Mouse (Mus musculus) hindbrain, embryonic 15.5 days (tissue): ENCODE data around the gene Hist1h3a. TPM values are rescaled to one million over a fixed set of nuclear protein-coding genes. Genes with fewer than 3 reads are reported as not detected.
"Not testable (repeated sequence)": the region's sequence is repeated elsewhere in the genome, so short reads cannot be mapped to it uniquely, and the experiment has no call there.

Source experiments
- ATAC-seq: fragments of 200-750 bp; cut with Nextera tagmentation; 2 replicates; pipeline ENCODE4 v1.8.0; 2017; ENCODE audit warnings: low read depth, moderate number of reproducible peaks, moderate TSS enrichment; ENCODE audit not compliant: low FRiP score
- H3K27ac ChIP-seq: fragments of 300-500 bp; sonication (generic); replicated peaks from 2 replicates; pipeline ENCODE4 v1.5.1; 2015; ENCODE audit warnings: mild to moderate bottlenecking, inconsistent platforms
- H3K27me3 ChIP-seq: fragments of 300-500 bp; sonication (generic); 2 replicates; pipeline ENCODE4 v1.6.1; 2015; ENCODE audit warnings: control low read depth, inconsistent platforms
- H3K36me3 ChIP-seq: fragments of 300-500 bp; sonication (generic); 2 replicates; pipeline ENCODE4 v1.6.1; 2015; ENCODE audit warnings: control low read depth, inconsistent platforms
- H3K4me1 ChIP-seq: fragments of 300-500 bp; sonication (generic); replicated peaks from 2 replicates; pipeline ENCODE4 v1.6.1; 2015; ENCODE audit warnings: control low read depth, inconsistent platforms
- H3K4me2 ChIP-seq: fragments of 300-500 bp; sonication (generic); 2 replicates; pipeline ENCODE4 v1.6.1; 2015; ENCODE audit warnings: moderate library complexity, mild to moderate bottlenecking, inconsistent platforms
- H3K4me3 ChIP-seq: fragments of 300-500 bp; sonication (generic); 2 replicates; pipeline ENCODE4 v1.5.1; 2015; ENCODE audit warnings: mild to moderate bottlenecking, inconsistent platforms
- H3K9ac ChIP-seq: fragments of 300-500 bp; sonication (generic); 2 replicates; pipeline ENCODE4 v1.6.1; 2015; ENCODE audit warnings: inconsistent platforms
- H3K9me3 ChIP-seq: fragments of 300-500 bp; sonication (generic); 2 replicates; pipeline ENCODE4 v1.6.1; 2016; ENCODE audit warnings: control low read depth, inconsistent platforms
- WGBS: fragments of 180-500 bp; shearing (Covaris S2); methylation state at CpG from one replicate; pipeline ENCODE4 v1.1.7; 2015; 5-methylcytosine and 5-hydroxymethylcytosine counted together
- polyA plus RNA-seq: library from polyadenylated mRNA; unstranded; fragments of >200 nt; fragmentation: Nextera tagmentation; extraction: Ambion mirVana; gene quantifications from 2 replicates; pipeline ENCODE4 v1.2.1, GENCODE M21; 2015

The Hist1h3a gene
- polyA plus RNA-seq, 1 experiment from 2014 or later = 0.35 TPM

DNA sequence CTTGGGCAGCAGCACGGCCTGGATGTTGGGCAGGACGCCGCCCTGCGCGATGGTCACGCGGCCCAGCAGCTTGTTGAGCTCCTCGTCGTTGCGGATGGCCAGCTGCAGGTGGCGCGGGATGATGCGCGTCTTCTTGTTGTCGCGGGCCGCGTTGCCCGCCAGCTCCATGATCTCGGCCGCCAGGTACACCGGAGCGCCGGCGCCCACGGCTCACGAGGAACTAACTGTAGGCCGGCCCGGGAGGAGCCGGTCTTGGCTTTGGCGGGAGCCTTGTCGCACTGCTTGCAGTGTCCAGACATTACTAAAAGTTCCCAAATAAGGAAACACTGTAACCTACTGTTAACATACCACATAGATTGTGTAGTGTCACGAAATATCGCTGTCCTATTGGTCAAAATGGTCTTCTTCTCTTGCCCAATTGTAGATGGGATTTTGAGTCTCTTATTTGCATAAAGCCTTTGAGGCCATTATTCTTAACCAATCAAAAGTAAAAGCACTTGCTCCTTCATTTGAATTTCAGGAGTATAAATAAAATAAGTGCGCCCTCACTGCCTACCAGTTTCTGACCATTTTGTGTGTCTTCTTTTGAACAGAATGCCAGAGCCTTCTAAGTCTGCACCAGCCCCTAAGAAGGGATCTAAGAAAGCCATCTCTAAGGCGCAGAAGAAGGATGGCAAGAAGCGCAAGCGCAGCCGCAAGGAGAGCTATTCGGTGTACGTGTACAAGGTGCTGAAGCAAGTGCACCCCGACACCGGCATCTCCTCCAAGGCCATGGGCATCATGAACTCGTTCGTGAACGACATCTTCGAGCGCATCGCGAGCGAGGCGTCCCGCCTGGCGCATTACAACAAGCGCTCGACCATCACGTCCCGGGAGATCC lies 15.7 kb downstream of the Hist1h3a start, which contains the start of gene Hist1h2bb:
Gene Hist1h2bb, plus strand, starts transcription at position 534 of the 880 bp plus-strand sequence.
- under 1% methylated on average over 44 of the region's 58 CpGs for WGBS
- peak within 1 kb of the TSS; percentile 44 for H3K9ac ChIP-seq
- peak within 1 kb of the TSS; percentile 98 for H3K27ac ChIP-seq
- not testable (repeated sequence) for H3K36me3 ChIP-seq, H3K9me3 ChIP-seq, H3K27me3 ChIP-seq
- peaks cover 18% of the 10 kb centered on the region for H3K4me1 ChIP-seq
- peak; percentile 94 for ATAC-seq
- peak within 1 kb of the TSS; percentile 92 for H3K4me2 ChIP-seq
- H3K4me3 ChIP-seq = peak within 1 kb of the TSS; percentile 46

DNA sequence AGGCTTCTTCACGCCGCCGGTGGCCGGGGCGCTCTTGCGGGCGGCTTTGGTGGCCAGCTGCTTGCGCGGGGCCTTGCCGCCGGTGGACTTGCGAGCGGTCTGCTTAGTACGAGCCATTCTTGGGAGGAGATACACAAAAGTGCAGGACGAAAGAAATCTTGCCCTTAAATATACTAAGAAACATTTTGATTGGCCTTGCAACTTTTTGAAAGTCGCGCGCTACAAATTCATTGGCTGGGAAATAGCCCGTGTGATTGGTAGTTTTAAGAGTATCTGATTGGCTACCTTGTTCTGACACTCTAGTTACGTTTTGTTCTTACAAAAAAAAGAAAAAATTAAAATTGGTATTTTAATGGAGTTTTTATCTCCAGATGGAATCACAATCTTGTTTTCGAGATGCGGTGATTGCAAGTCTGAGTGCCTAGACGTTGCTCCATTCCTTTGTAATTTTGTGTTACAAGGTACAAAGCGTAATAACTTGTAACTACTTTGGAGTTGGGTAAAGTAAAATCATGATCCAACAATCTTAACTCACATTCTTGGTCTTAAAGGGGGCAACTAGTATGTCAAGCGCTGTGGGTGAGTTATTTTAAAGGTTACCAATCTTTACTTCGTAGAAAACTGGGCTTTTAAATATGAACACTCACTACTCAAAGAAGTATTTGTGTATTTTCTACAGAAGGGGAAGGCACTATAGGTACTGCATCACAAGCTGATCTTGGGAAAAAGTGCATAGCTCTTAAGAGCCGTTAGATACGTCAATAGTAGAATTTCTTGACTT lies 16.6 kb downstream of the Hist1h3a start, which contains the start of gene Hist1h3c:
Gene Hist1h3c, minus strand, starts transcription at position 222 of the 781 bp plus-strand sequence.
- Histone ChIP-seq H3K4me1 (peaks cover 18% of the 10 kb centered on the region), H3K36me3 (no peaks in the 10 kb centered on the region), H3K4me3 (peak within 1 kb of the TSS; percentile 46), H3K4me2 (peak within 1 kb of the TSS; percentile 92), H3K9me3 (no peaks in the 10 kb centered on the region), H3K9ac (peak within 1 kb of the TSS; percentile 44), H3K27me3 (no peaks in the 10 kb centered on the region), H3K27ac (peak within 1 kb of the TSS; percentile 98)
- WGBS = under 1% methylated on average over 27 of the region's 28 CpGs
- ATAC-seq = peak; percentile 73

DNA sequence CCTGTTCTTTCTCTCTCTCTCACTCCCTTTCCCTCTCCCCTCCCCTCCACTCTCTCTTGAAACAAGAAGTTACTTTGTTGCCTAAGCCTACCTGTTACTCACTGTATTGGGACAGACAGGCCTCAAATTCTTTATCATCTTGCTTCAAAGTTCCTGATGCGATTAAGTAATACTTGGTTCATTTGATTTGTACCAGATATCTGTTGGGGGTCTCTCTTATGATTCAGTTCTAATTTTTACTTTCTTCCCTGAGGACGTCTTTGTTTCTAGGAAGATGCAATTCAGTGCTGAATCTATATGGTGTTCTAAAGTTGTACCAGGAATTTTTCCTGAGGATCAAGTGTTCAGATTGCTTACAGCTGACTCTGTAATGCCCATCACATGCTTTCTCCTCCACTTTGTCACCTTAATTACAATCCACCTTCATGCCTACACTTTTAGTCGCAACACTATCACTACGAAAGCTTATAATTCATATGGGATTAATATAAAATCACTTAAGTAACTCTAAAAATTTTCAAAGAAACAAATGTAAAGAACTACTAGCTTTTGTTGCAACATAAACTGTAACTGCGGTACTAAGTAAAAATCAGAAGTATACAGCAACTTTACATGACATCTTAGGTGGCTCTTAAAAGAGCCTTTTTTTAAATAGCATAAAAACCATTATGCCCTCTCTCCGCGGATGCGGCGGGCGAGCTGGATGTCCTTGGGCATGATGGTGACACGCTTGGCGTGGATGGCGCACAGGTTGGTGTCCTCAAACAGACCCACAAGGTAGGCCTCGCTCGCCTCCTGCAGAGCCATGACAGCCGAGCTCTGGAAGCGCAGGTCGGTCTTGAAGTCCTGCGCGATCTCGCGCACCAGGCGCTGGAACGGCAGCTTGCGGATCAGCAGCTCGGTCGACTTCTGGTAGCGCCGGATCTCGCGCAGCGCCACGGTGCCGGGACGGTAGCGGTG lies 17.5 kb downstream of the Hist1h3a start:
- Histone ChIP-seq H3K4me3 (peak overlapping the region; percentile 46), H3K9me3 (no peaks in the 10 kb centered on the region), H3K9ac (no peak overlapping the region), H3K4me2 (peak overlapping the region; percentile 92), H3K36me3 (no peaks in the 10 kb centered on the region), H3K4me1 (peaks cover 24% of the 10 kb centered on the region), H3K27me3 (no peaks in the 10 kb centered on the region), H3K27ac (no peak overlapping the region)
- ATAC-seq = no peak
- 1% methylated on average over 18 of the region's 36 CpGs for WGBS

DNA sequence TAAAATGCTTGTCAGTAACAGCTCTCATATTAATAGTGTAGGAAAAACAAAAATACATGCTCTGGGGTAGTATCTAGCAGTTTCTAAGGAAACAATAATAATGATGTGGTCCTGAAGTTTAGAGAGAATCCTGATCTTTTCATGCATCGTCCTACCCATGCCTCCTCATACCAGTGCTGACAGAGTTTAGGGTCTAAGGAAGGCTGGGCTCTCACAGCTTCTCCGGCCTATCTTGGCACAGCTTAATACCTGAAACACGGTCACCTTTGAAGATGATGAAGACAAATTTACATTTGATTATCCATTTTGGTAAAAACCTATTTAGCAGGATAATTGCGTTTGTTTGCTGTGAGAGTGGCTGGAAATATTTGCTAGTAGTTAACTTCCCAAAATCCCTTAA lies 18.2 kb downstream of the Hist1h3a start:
- ATAC-seq = no peak
- Histone ChIP-seq H3K36me3 (no peaks in the 10 kb centered on the region), H3K9ac (no peak overlapping the region), H3K27ac (no peak overlapping the region), H3K4me2 (peak overlapping the region; percentile 15; the same call in 1 of the 2 replicates), H3K27me3 (no peaks in the 10 kb centered on the region), H3K4me3 (no peak overlapping the region), H3K4me1 (peaks cover 30% of the 10 kb centered on the region), H3K9me3 (no peaks in the 10 kb centered on the region)
- 51% methylated on average over 4 of the region's 4 CpGs for WGBS

DNA sequence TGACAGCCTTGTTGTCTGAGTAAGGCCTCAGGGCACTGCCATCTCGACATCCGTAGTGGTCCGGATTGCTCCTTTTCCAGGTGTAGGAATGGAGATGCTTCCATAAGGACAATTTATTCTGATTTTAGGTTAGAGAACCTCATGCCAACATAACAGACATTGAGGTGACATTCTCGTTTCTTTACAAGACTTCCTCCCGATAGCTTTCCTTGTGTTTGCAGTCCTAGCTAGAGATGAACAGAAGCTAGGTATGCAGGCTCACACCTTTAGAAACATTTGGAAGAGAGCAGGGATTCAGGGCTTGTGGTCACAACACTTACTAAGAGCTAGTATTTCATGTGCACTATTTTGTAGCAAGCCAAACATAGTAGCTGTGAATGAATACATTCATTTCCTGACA lies 19.0 kb downstream of the Hist1h3a start:
- Histone ChIP-seq H3K9me3 (no peaks in the 10 kb centered on the region), H3K4me2 (no peak overlapping the region), H3K9ac (no peak overlapping the region), H3K4me1 (peaks cover 33% of the 10 kb centered on the region), H3K4me3 (no peak overlapping the region), H3K36me3 (no peaks in the 10 kb centered on the region), H3K27me3 (no peaks in the 10 kb centered on the region), H3K27ac (no peak overlapping the region)
- WGBS = 86% methylated on average over 5 of the region's 5 CpGs
- no peak for ATAC-seq

- Histone ChIP-seq H3K9ac (no peak overlapping the region), H3K9me3 (no peaks in the 10 kb centered on the region), H3K27ac (no peak overlapping the region), H3K4me3 (no peak overlapping the region), H3K36me3 (no peaks in the 10 kb centered on the region), H3K4me1 (peaks cover 27% of the 10 kb centered on the region), H3K4me2 (no peak overlapping the region), H3K27me3 (no peaks in the 10 kb centered on the region)
- no peak for ATAC-seq
Measured at GRCm38 (mm10) chr13:23742007-23742406, 20.2 kb downstream of the Hist1h3a start.

DNA sequence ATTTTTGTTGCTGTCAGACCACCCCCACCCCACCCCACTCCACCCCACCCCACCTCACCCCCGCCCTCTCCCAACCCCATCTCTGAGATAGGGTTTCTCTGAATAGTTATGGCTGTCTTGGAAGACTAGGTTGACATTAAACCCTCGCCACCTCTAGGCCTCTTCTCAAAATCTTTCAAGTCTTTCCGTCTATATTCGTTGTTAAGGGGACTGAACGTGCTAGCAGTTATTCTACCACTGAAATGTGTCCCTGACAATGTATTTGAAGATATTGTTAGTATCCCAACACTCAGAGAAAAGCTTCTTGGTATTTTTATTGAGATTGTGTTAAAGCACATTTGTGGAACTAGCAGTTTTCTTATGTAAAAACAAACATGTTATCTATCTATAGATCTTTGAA lies 21.3 kb downstream of the Hist1h3a start:
- Histone ChIP-seq H3K4me1 (peaks cover 26% of the 10 kb centered on the region), H3K9me3 (no peaks in the 10 kb centered on the region), H3K4me2 (no peak overlapping the region), H3K9ac (no peak overlapping the region), H3K27me3 (no peaks in the 10 kb centered on the region), H3K27ac (no peak overlapping the region), H3K36me3 (no peaks in the 10 kb centered on the region), H3K4me3 (no peak overlapping the region)
- WGBS = 75% methylated on average over 5 of the region's 5 CpGs
- no peak for ATAC-seq

DNA sequence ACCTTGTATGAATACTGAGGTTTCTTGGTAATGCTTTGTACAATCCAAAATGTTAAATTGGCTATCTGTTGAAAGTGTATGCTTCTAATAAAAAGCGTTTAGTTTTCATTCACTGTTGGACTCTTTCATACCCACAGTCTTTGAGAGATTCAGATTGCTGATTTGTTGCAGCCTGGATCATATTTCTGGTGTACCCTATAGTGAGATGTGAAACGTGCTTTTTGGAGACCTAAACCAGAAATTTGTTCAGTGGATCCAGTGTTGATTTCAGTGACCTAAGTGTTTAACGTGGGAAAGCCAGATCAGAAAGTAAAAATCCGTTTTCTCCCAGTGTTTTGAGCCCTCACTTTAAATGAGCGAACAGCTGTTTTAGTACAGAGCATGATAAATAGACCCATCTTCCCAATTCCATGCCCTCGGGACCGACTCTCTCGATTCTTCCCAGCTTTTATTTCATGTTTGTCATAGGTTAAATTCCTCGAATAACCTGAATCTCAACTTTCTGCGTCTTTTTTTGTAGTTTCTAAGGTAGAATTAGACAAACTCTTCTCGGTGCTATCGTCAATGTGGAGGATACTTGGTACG lies 21.8 kb downstream of the Hist1h3a start:
- Histone ChIP-seq H3K4me1 (peaks cover 23% of the 10 kb centered on the region), H3K4me3 (peak overlapping the region; percentile 58), H3K9me3 (no peaks in the 10 kb centered on the region), H3K9ac (peak overlapping the region; percentile 38), H3K36me3 (no peaks in the 10 kb centered on the region), H3K4me2 (peak overlapping the region; percentile 100), H3K27me3 (no peaks in the 10 kb centered on the region), H3K27ac (peak overlapping the region; percentile 89)
- no peak for ATAC-seq
- 34% methylated on average over 13 of the region's 13 CpGs for WGBS

DNA sequence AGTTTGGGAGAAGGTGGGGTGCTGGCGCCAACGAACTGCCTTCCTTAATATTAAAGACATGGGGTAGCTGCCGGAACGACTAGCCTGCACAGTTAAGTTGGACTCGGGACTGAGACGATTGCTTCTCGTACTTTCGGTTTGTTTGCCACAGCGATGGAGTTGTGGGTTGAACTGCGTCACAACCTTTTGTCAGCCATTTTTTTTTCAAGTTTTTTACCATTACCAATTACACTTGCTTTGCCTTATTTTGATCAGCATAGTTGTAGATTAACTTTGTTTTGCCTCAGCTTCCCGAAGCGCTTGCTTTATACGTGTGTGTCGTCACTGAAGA lies 22.3 kb downstream of the Hist1h3a start:
- H3K9me3 ChIP-seq = no peaks in the 10 kb centered on the region
- WGBS = 2% methylated on average over 14 of the region's 14 CpGs
- peaks cover 23% of the 10 kb centered on the region for H3K4me1 ChIP-seq
- peak overlapping the region; percentile 58 for H3K4me3 ChIP-seq
- peak overlapping the region; percentile 38 for H3K9ac ChIP-seq
- H3K4me2 ChIP-seq = peak overlapping the region; percentile 100
- H3K27ac ChIP-seq = peak overlapping the region; percentile 89
- no peaks in the 10 kb centered on the region for H3K27me3 ChIP-seq
- ATAC-seq = no peak
- H3K36me3 ChIP-seq = no peaks in the 10 kb centered on the region

GRCm38 (mm10) chr13:23739069-23739921 lies 22.9 kb downstream of the Hist1h3a start:
- Histone ChIP-seq H3K27ac (peak overlapping the region; percentile 89), H3K9me3 (no peaks in the 10 kb centered on the region), H3K9ac (peak overlapping the region; percentile 62), H3K27me3 (no peaks in the 10 kb centered on the region), H3K4me1 (peaks cover 23% of the 10 kb centered on the region), H3K4me3 (peak overlapping the region; percentile 58), H3K36me3 (no peaks in the 10 kb centered on the region), H3K4me2 (peak overlapping the region; percentile 100)
- under 1% methylated on average over 39 of the region's 39 CpGs for WGBS
- ATAC-seq = peak; percentile 94
